Mouse (Mus musculus): ENCODE results near the gene Akna. TPM values are rescaled to one million over a fixed set of nuclear protein-coding genes. Genes with fewer than 3 reads are reported as not detected.

Akna gene
- polyA plus RNA-seq, 1 experiment = 11.5 TPM

DNA sequence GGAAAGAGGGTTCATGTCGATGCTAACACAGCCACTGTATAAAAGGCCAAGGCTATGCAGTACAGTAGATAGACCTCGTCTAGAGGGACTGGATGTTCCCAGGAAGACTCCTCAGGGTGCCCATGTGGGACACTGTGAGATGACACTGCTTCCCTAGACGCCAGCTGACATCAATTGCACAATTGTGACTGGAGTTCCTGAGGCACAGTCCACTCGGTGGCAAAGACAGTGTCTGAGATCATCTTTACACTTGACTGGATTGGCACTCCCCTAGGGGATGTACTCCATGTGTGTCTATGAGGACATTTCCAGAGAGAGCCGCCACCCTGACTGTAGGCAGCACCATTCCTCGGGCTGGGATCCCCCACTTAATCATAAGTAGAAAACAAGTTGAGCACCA lies 54.6 kb downstream of the Akna start:
- no peaks in the 10 kb centered on the region for H3K4me1 ChIP-seq (ENCODE audit: control insufficient read depth, insufficient read depth, insufficient read length, low read length)
- TF ChIP-seq CTCF (IDR thresholded peaks at IDR 0.05; ENCODE audit: extremely low read depth, insufficient read length, insufficient replicate concordance, low read depth, low read length) (no peak), POLR2A (IDR thresholded peaks at IDR 0.05; ENCODE audit: low read depth, low read length) (no peak)
- no peak overlapping the region for H3K27ac ChIP-seq (ENCODE audit: insufficient read depth, low read depth, low read length)
- H3K36me3 ChIP-seq (ENCODE audit: control insufficient read depth, insufficient read depth, low read length) = no peaks in the 10 kb centered on the region
- H3K27me3 ChIP-seq (ENCODE audit: control insufficient read depth, insufficient read depth, low read length) = no peaks in the 10 kb centered on the region
- 66% methylated on average over 6 of the region's 6 CpGs for WGBS
- H3K4me3 ChIP-seq (ENCODE audit: low read depth, low read length) = no peak overlapping the region

- Histone ChIP-seq H3K27me3 (ENCODE audit: control insufficient read depth, insufficient read depth, low read length) (no peaks in the 10 kb centered on the region), H3K4me3 (ENCODE audit: low read depth, low read length) (no peak overlapping the region), H3K27ac (ENCODE audit: insufficient read depth, low read depth, low read length) (no peak overlapping the region), H3K36me3 (ENCODE audit: control insufficient read depth, insufficient read depth, low read length) (no peaks in the 10 kb centered on the region), H3K4me1 (ENCODE audit: control insufficient read depth, insufficient read depth, insufficient read length, low read length) (no peaks in the 10 kb centered on the region)
- no peak for TF ChIP-seq POLR2A (IDR thresholded peaks at IDR 0.05; ENCODE audit: low read depth, low read length)
- TF ChIP-seq CTCF (IDR thresholded peaks at IDR 0.05; ENCODE audit: extremely low read depth, insufficient read length, insufficient replicate concordance, low read depth, low read length) = no peak
- 76% methylated on average over 4 of the region's 4 CpGs for WGBS
Measured at GRCm38 (mm10) chr4:63346659-63347058, 56.5 kb downstream of the Akna start.

DNA sequence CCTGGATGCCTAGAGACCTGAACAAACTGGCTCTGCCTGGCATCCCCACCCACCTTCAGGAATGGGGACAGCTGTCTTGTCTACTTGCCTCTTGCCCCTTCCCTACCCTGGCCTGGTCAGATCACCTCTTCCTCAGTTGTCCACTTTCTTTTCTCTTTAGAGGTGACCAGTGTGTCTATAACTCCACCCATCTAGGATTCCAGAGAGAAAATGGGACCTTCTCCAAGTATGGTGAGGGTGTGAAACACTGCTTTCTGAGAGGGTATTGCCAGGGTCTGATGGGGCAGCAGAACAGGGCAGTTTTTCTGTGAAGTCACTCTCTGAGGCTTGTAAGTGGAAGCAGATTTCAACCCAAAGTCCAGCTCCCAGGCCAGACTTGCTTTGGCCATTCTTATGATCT lies 57.9 kb downstream of the Akna start:
- H3K4me3 ChIP-seq (ENCODE audit: low read depth, low read length) = no peak overlapping the region

GRCm38 (mm10) chr4:63344295-63344694 lies 58.9 kb downstream of the Akna start, which contains the start of gene Orm1:
Orm1 (plus strand) TSS chr4:63344560.
- no peaks in the 10 kb centered on the region for H3K27me3 ChIP-seq (ENCODE audit: control insufficient read depth, insufficient read depth, low read length)
- H3K27ac ChIP-seq (ENCODE audit: insufficient read depth, low read depth, low read length) = no peak within 1 kb of the TSS
- H3K4me1 ChIP-seq (ENCODE audit: control insufficient read depth, insufficient read depth, insufficient read length, low read length) = no peaks in the 10 kb centered on the region
- WGBS = 64% methylated on average over 8 of the region's 8 CpGs
- H3K36me3 ChIP-seq (ENCODE audit: control insufficient read depth, insufficient read depth, low read length) = no peaks in the 10 kb centered on the region
- no peak for TF ChIP-seq CTCF (IDR thresholded peaks at IDR 0.05; ENCODE audit: extremely low read depth, insufficient read length, insufficient replicate concordance, low read depth, low read length)
- TF ChIP-seq POLR2A (IDR thresholded peaks at IDR 0.05; ENCODE audit: low read depth, low read length) = no peak
- H3K4me3 ChIP-seq (ENCODE audit: low read depth, low read length) = no peak within 1 kb of the TSS

More for the DNA sequence above, 57.9 kb downstream of the Akna start:
- H3K36me3 ChIP-seq (ENCODE audit: control insufficient read depth, insufficient read depth, low read length) = no peaks in the 10 kb centered on the region
- no peaks in the 10 kb centered on the region for H3K4me1 ChIP-seq (ENCODE audit: control insufficient read depth, insufficient read depth, insufficient read length, low read length)
- no peak for TF ChIP-seq POLR2A (IDR thresholded peaks at IDR 0.05; ENCODE audit: low read depth, low read length)
- no peak for TF ChIP-seq CTCF (IDR thresholded peaks at IDR 0.05; ENCODE audit: extremely low read depth, insufficient read length, insufficient replicate concordance, low read depth, low read length)
- no peaks in the 10 kb centered on the region for H3K27me3 ChIP-seq (ENCODE audit: control insufficient read depth, insufficient read depth, low read length)
- H3K27ac ChIP-seq (ENCODE audit: insufficient read depth, low read depth, low read length) = no peak overlapping the region

- WGBS = 70% methylated on average over 3 of the region's 3 CpGs
Measured at GRCm38 (mm10) chr4:63343608-63344007, 59.5 kb downstream of the Akna start.

DNA sequence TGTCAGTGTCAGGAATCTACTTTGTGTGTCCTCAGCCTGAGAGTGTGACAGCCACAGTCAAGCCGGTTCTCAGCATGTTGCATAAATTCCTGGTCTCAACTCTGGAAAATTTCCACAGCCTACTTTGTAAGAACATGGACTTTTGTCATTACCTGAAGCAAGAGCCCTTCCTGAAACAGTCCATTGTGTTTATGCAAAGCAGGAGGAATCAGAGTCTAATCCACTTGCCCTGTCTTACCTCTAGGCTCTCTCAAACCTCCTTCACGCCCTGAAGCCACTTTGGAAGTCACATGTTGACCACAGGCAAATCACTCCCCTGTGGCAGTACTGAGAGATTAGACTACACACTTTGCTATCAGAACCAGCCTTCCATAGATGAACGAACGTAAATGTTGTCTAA lies 60.7 kb downstream of the Akna start:
- no peaks in the 10 kb centered on the region for H3K36me3 ChIP-seq (ENCODE audit: control insufficient read depth, insufficient read depth, low read length)
- no peak overlapping the region for H3K27ac ChIP-seq (ENCODE audit: insufficient read depth, low read depth, low read length)

More at GRCm38 (mm10) chr4:63343608-63344007, 59.5 kb downstream of the Akna start:
- Histone ChIP-seq H3K27me3 (ENCODE audit: control insufficient read depth, insufficient read depth, low read length) (no peaks in the 10 kb centered on the region), H3K4me3 (ENCODE audit: low read depth, low read length) (no peak overlapping the region), H3K36me3 (ENCODE audit: control insufficient read depth, insufficient read depth, low read length) (no peaks in the 10 kb centered on the region), H3K27ac (ENCODE audit: insufficient read depth, low read depth, low read length) (no peak overlapping the region), H3K4me1 (ENCODE audit: control insufficient read depth, insufficient read depth, insufficient read length, low read length) (no peaks in the 10 kb centered on the region)
- TF ChIP-seq POLR2A (IDR thresholded peaks at IDR 0.05; ENCODE audit: low read depth, low read length) = no peak
- TF ChIP-seq CTCF (IDR thresholded peaks at IDR 0.05; ENCODE audit: extremely low read depth, insufficient read length, insufficient replicate concordance, low read depth, low read length) = no peak

GRCm38 (mm10) chr4:63338414-63339076 lies 64.6 kb downstream of the Akna start:
- no peak overlapping the region for H3K4me3 ChIP-seq (ENCODE audit: low read depth, low read length)
- H3K27ac ChIP-seq (ENCODE audit: insufficient read depth, low read depth, low read length) = no peak overlapping the region
- WGBS = 65% methylated on average over 3 of the region's 3 CpGs
- H3K4me1 ChIP-seq (ENCODE audit: control insufficient read depth, insufficient read depth, insufficient read length, low read length) = no peaks in the 10 kb centered on the region
- TF ChIP-seq CTCF (IDR thresholded peaks at IDR 0.05; ENCODE audit: extremely low read depth, insufficient read length, insufficient replicate concordance, low read depth, low read length) = no peak
- H3K27me3 ChIP-seq (ENCODE audit: control insufficient read depth, insufficient read depth, low read length) = no peaks in the 10 kb centered on the region
- H3K36me3 ChIP-seq (ENCODE audit: control insufficient read depth, insufficient read depth, low read length) = no peaks in the 10 kb centered on the region

More for the DNA sequence above, 60.7 kb downstream of the Akna start:
- WGBS = 39% methylated on average over 4 of the region's 4 CpGs
- no peak for TF ChIP-seq CTCF (IDR thresholded peaks at IDR 0.05; ENCODE audit: extremely low read depth, insufficient read length, insufficient replicate concordance, low read depth, low read length)
- TF ChIP-seq POLR2A (IDR thresholded peaks at IDR 0.05; ENCODE audit: low read depth, low read length) = no peak
- H3K27me3 ChIP-seq (ENCODE audit: control insufficient read depth, insufficient read depth, low read length) = no peaks in the 10 kb centered on the region
- no peak overlapping the region for H3K4me3 ChIP-seq (ENCODE audit: low read depth, low read length)
- H3K4me1 ChIP-seq (ENCODE audit: control insufficient read depth, insufficient read depth, insufficient read length, low read length) = no peaks in the 10 kb centered on the region
